Mouse (Mus musculus) lung, adult 2 months (tissue): ENCODE results near the gene Nol4l.

Experiments
- CTCF ChIP-seq: fragments of 200-500 bp; IDR thresholded peaks from 2 replicates; pipeline ENCODE4 v1.5.1; 2011; ENCODE audit warnings: mild to moderate bottlenecking, low read length, control low read depth; ENCODE audit not compliant: insufficient read depth
- POLR2A ChIP-seq: fragments of 200-500 bp; IDR thresholded peaks from 2 replicates; pipeline ENCODE4 v1.6.1; 2011; ENCODE audit warnings: low read depth, mild to moderate bottlenecking, control low read depth, low read length, borderline replicate concordance; ENCODE audit errors: extremely low read depth

DNA sequence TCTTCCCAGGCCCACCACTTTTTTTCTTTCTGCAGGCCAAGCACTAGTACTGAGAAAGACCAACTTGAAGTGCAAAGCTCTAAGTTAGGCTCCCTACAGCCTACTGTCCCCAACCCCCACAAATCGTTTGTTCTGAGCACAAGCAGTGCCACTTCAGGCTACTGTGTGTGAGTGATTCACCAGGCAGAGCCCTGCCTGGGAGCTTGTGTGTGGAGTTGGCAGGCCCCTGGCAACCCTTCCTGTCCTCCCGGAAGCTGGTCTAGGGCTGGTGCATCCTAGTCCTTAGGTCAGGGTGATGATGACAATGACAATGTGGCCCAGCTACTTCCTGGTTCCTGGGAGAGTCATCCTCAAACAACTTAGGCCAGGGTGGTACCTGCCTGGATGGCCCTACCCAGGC is 101.3 kb downstream of the Nol4l start:
- TF ChIP-seq CTCF (no peak), POLR2A (no peak)
